Mouse (Mus musculus): ENCODE results near the gene Vmn1r225.
"Not testable (repeated sequence)": the region's sequence is repeated elsewhere in the genome, so short reads cannot be mapped to it uniquely, and the experiment has no call there.

Gene Vmn1r225

DNA sequence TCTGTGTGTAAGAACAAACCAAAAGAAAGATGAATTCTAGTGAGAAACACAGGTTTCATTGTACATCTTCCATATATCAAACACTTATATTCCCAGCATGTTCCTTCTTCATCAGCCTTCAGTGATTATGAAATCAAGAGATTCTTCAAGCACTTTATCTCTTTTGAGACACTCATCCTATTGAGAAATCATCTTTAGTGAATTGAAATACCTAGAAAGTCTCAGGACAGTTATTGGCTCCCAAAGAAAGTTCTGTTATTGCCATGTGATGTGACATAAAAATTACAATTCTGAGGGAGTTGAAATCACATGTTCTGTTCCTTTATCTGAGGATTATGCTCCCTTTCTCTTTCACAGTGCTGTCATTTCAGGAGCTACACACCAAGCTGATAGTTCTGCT, at the start of gene Vmn1r225:
TSS of gene Vmn1r225 (plus strand) at position 301 of the 400 bp plus-strand sequence.
- DNase-seq = no peak

DNA sequence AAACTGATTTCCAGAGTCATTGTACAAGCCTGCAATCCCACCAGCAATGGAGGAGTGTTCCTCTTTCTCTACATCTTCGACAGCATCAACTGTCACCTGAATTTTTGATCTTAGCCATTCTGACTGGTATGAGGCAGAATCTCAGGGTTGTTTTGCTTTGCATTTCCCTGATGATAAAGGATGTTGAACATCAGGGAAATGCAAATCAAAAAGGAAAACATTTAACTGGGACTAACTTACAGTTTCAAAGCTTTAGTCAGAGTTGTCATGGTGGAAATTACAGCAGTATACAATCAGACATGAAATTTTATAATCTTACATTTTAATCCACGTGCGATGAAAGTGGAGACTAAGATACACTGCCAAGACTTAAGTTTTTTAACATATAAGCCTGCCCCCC, 24.6 kb upstream of the Vmn1r225 start:
- no peak for DNase-seq

DNA sequence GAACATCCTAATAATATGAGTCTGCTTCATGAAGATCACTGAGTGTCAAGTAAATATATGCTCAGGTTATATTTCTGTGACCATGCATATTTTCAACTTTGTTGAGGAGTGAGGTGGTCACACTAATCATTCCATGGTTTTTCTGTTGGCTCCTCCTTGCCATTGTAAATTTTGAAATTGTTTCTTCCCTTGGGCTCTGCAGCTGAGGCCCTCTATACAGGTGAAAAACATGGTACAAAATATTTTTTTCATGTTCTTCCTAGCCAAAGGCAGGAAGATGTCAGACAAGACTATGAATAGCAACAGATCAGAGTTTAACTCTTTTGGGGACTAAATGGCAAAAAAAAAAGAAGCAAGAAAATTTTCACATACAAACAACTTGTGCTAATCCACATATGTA, 16.7 kb upstream of the Vmn1r225 start, which contains the start of gene Vmn2r108:
TSS of gene Vmn2r108 (minus strand) at position 101 of the 400 bp plus-strand sequence.
- DNase-seq = no peak

DNA sequence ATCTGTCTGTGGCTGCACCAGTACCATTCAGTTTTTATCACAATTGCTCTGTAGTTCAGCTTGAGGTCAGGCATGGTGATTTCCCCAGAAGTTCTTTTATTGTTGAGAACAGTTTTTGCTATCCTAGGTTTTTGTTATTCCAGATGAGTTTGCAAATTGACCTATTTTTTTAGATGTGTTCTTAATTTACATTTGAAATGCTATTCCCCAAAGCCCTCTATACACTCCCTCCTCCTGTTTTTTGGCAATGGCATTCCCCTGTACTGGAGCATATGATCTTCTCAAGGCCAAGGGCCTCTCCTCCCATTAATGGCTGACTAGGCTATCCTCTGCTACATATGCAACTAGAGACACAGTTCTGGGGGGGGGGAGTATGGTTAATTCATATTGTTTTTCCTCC, 10.3 kb downstream of the Vmn1r225 start:
- DNase-seq = not testable (repeated sequence)
